Mouse (Mus musculus): ENCODE measurements at regions not wholly inside any gene's neighbourhood (a gene's known extent, or its start where the extent isn't known, plus 50 kb on each side); places are given as distances from the start of the nearest gene placed in this dataset.

- Histone ChIP-seq H3K9me3 (no peaks in the 10 kb centered on the region), H3K4me2 (replicated peaks) (no peak overlapping the region), H3K36me3 (no peaks in the 10 kb centered on the region), H3K27me3 (no peaks in the 10 kb centered on the region), H3K27ac (replicated peaks) (no peak overlapping the region), H3K4me3 (no peak overlapping the region), H3K9ac (replicated peaks) (no peak overlapping the region), H3K4me1 (no peaks in the 10 kb centered on the region)
- no peak for ATAC-seq (ENCODE audit: low FRiP score, low read depth)
- 81% methylated on average over 3 of the region's 3 CpGs for WGBS
These were observed 159.2 kb upstream of the Zfp706 start for GRCm38 (mm10) chr15:37166744-37167143.

DNA sequence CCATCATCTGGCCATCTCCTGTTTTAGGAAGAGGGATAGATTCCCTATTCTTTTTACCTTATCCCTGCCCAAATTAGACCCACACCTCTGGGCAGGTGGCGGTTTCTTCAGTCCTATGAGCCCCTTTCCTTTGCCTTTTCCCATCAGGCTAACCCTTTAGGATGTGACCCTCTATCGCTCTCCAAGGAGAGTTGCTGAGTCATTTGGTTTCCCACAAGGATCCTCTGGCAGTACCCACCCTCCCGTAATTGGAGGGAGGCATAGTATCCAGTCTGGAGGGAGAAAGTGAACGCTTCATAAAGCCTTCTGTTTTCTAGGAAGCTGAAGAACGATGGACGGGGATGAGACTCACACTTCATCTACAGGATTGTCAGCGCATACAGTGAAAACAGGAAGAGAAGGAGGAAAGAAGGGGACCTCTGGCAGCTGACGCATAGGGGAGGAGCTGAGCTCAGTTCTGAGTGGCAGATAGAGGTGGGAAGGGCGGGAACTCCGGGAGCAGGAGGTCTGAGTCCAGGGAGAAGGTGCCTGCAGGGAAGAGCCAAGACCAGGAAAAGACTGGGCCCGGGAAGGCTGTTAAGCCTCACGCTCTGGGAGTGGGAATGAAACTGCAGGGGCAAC, 158.4 kb upstream of the Zfp706 start:
- Histone ChIP-seq H3K9ac (replicated peaks) (no peak overlapping the region), H3K4me2 (replicated peaks) (no peak overlapping the region), H3K9me3 (no peaks in the 10 kb centered on the region), H3K27me3 (no peaks in the 10 kb centered on the region), H3K36me3 (no peaks in the 10 kb centered on the region), H3K4me1 (no peaks in the 10 kb centered on the region), H3K4me3 (no peak overlapping the region), H3K27ac (replicated peaks) (no peak overlapping the region)
- 36% methylated on average over 12 of the region's 12 CpGs for WGBS
- no peak for ATAC-seq (ENCODE audit: low FRiP score, low read depth)

- WGBS = 61% methylated on average over 2 of the region's 2 CpGs
- Histone ChIP-seq H3K27me3 (no peaks in the 10 kb centered on the region), H3K4me3 (no peak overlapping the region), H3K4me1 (no peaks in the 10 kb centered on the region), H3K27ac (replicated peaks) (no peak overlapping the region), H3K9me3 (no peaks in the 10 kb centered on the region), H3K36me3 (no peaks in the 10 kb centered on the region), H3K9ac (replicated peaks) (no peak overlapping the region), H3K4me2 (replicated peaks) (no peak overlapping the region)
- no peak for ATAC-seq (ENCODE audit: low FRiP score, low read depth)
These were observed 157.6 kb upstream of the Zfp706 start for GRCm38 (mm10) chr15:37165216-37165615.

DNA sequence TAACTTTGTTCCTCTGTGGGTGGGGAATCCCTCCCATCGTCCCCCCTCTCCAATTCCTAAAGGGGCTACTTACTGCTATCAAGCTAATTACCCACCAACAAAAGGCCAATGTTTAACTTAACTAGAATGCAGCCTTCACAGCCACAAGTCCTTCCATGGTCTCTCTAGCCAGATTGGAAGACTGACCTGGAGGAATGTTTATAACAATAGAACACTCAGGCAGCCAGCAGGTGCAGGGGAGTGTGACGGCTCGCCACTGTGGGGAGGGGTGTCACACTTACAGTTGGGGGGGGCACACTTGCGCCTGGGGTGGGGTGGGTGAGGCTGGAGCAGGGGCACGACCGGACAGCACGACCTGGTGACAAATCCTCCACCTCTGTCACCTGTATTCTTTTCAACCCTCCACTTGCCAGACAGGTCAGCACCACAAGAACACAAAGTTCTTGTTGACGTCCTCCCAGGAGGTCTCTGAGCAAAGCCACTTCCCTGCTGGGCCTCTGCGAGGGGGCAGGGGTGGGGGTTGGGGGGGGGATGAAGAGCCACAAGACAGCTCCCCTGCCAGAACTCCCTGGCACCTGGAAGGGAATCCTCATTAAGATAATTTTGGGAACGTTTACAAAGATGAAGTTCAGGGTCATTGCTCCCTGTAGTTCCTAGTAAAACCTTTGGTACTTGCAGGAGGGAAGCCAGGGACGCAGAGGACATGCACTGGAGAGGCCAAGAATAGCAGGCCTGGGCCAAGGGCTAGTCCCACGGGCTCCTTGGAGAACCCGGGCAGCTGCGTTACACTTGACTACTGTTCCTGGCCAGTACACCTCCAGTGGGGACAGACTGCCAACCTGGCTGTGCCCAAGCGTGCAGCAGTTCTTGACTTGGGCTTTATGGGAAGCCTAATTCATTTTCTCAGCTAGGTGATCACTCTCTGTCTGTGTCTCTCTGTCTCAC, 156.9 kb upstream of the Zfp706 start:
- 32% methylated on average over 15 of the region's 15 CpGs for WGBS
- H3K9me3 ChIP-seq = no peaks in the 10 kb centered on the region

GRCm38 (mm10) chr15:37159956-37160355, 152.4 kb upstream of the Zfp706 start:
- no peak overlapping the region for H3K27ac ChIP-seq (replicated peaks)
- H3K27me3 ChIP-seq = no peaks in the 10 kb centered on the region
- no peak overlapping the region for H3K4me3 ChIP-seq
- no peak overlapping the region for H3K4me2 ChIP-seq (replicated peaks)
- H3K4me1 ChIP-seq = 0 out of 2 replicates have a peak, but pooled peaks cover 4% of the 10 kb centered on the region
- H3K9me3 ChIP-seq = no peaks in the 10 kb centered on the region
- ATAC-seq (ENCODE audit: low FRiP score, low read depth) = no peak
- H3K9ac ChIP-seq (replicated peaks) = no peak overlapping the region
- WGBS = 72% methylated on average over 4 of the region's 4 CpGs
- no peaks in the 10 kb centered on the region for H3K36me3 ChIP-seq

More for the DNA sequence above, 156.9 kb upstream of the Zfp706 start:
- no peak for ATAC-seq (ENCODE audit: low FRiP score, low read depth)
- Histone ChIP-seq H3K4me1 (no peaks in the 10 kb centered on the region), H3K4me2 (replicated peaks) (no peak overlapping the region), H3K27me3 (no peaks in the 10 kb centered on the region), H3K27ac (replicated peaks) (no peak overlapping the region), H3K9ac (replicated peaks) (no peak overlapping the region), H3K36me3 (no peaks in the 10 kb centered on the region), H3K4me3 (no peak overlapping the region)

GRCm38 (mm10) chr15:37159349-37159748, 151.8 kb upstream of the Zfp706 start:
- H3K27me3 ChIP-seq = no peaks in the 10 kb centered on the region
- no peaks in the 10 kb centered on the region for H3K36me3 ChIP-seq
- WGBS = 9% methylated on average over 4 of the region's 4 CpGs
- no peak overlapping the region for H3K9ac ChIP-seq (replicated peaks)
- H3K9me3 ChIP-seq = no peaks in the 10 kb centered on the region
- no peak overlapping the region for H3K27ac ChIP-seq (replicated peaks)
- no peak overlapping the region for H3K4me2 ChIP-seq (replicated peaks)
- 0 out of 2 replicates have a peak, but pooled peaks have one; percentile 19 for ATAC-seq (ENCODE audit: low FRiP score, low read depth)
- no peak overlapping the region for H3K4me3 ChIP-seq
- 0 out of 2 replicates have a peak, but pooled peaks cover 4% of the 10 kb centered on the region for H3K4me1 ChIP-seq

DNA sequence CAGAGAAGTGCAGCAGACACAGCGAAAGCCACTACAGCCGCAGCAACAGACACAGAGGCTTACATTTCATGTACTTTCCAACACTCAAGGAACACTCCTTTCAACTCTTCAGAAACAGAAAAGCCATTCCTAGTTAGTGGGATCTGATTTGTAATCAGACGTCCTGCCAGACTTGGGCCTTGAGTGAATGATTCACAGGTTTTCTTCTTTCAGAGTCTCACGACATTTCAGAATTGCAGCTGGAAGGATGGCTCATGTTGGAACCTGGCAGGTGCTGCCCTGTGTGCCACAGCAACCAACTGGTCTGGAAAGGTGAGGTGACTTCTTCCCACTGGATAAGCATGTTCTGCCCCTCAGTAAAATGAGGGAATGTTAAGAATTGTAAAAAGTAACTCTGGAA, 149.8 kb upstream of the Zfp706 start:
- H3K4me2 ChIP-seq (replicated peaks) = no peak overlapping the region
- no peak for ATAC-seq (ENCODE audit: low FRiP score, low read depth)
- no peaks in the 10 kb centered on the region for H3K27me3 ChIP-seq
- H3K4me3 ChIP-seq = no peak overlapping the region
- 77% methylated on average over 4 of the region's 4 CpGs for WGBS
- 0 out of 2 replicates have a peak, but pooled peaks cover 4% of the 10 kb centered on the region for H3K4me1 ChIP-seq
- H3K36me3 ChIP-seq = no peaks in the 10 kb centered on the region
- no peak overlapping the region for H3K27ac ChIP-seq (replicated peaks)
- H3K9ac ChIP-seq (replicated peaks) = no peak overlapping the region
- no peaks in the 10 kb centered on the region for H3K9me3 ChIP-seq

GRCm38 (mm10) chr15:37154934-37155333, 147.4 kb upstream of the Zfp706 start:
- Histone ChIP-seq H3K27me3 (no peaks in the 10 kb centered on the region), H3K4me2 (replicated peaks) (no peak overlapping the region), H3K27ac (replicated peaks) (no peak overlapping the region), H3K9me3 (no peaks in the 10 kb centered on the region), H3K4me3 (no peak overlapping the region), H3K36me3 (no peaks in the 10 kb centered on the region), H3K9ac (replicated peaks) (no peak overlapping the region), H3K4me1 (0 out of 2 replicates have a peak, but pooled peaks cover 4% of the 10 kb centered on the region)
- WGBS = 92% methylated on average over 4 of the region's 4 CpGs
- ATAC-seq (ENCODE audit: low FRiP score, low read depth) = no peak

DNA sequence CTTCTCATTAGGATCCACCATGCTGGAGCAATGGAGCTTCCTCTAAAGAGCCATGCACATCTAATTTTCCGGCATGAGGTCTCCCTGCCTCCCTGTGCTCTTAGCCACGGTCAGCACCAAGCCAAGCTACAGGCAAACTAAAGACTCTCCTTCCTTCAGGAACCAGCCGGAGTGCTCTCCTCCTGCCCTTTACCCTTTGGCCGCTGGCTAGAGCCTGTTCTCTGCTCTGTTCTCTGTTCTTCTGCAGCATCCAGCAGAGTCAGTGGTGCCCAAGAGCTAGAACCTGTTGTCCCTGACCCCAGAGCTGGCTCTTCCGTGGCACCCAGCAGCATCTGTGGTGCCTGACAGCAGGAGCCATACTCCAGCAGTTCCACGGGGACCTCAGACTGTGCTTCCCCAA, 145.6 kb upstream of the Zfp706 start:
- Histone ChIP-seq H3K27ac (replicated peaks) (no peak overlapping the region), H3K4me2 (replicated peaks) (no peak overlapping the region), H3K4me1 (no peaks in the 10 kb centered on the region), H3K9me3 (no peaks in the 10 kb centered on the region), H3K36me3 (no peaks in the 10 kb centered on the region), H3K27me3 (no peaks in the 10 kb centered on the region), H3K9ac (replicated peaks) (no peak overlapping the region), H3K4me3 (no peak overlapping the region)
- ATAC-seq (ENCODE audit: low FRiP score, low read depth) = no peak
- 78% methylated on average over 6 of the region's 6 CpGs for WGBS

- Histone ChIP-seq H3K4me1 (peaks cover 16% of the 10 kb centered on the region), H3K36me3 (no peaks in the 10 kb centered on the region), H3K4me3 (peak overlapping the region; percentile 47), H3K27me3 (no peaks in the 10 kb centered on the region), H3K9ac (replicated peaks) (peak overlapping the region; percentile 70), H3K9me3 (no peaks in the 10 kb centered on the region), H3K27ac (replicated peaks) (peak overlapping the region; percentile 78), H3K4me2 (replicated peaks) (peak overlapping the region; percentile 65)
- ATAC-seq (ENCODE audit: low FRiP score, low read depth) = peak; percentile 76
- under 1% methylated on average over 35 of the region's 35 CpGs for WGBS
These were observed 128.1 kb upstream of the Zfp706 start for GRCm38 (mm10) chr15:37135590-37136164.

DNA sequence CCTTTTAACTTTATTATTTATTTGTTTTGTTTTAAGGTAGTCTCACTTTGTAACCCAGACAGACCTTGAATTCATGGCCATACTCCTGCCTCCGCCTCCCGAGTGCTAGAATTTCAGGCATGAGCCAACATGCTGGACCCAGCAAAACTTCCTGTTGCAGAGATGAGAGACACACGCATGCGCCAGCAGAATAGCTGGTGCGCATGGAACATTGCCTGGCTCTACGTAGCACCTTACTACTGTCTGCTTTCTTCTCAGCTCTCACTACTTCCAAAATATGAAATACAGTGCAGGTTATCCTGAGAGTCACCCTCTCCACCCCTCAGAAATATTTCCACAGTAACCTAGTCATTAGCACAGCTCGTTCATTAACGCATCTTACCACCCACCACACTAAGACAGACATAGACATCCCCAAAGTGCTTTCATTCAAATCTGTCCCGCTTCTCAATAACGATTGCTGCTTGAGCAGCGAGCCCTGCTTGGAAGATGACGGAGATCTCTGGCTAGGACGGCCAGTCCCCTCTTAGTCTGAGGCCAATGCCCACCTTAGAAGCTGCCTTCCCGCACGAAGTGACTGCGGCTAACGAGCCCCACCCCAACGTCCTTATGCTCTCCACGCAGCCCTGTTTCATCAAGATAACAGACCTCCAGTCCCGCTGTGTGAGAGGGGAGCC, 127.5 kb upstream of the Zfp706 start:
- 27% methylated on average over 20 of the region's 20 CpGs for WGBS
- H3K27me3 ChIP-seq = no peaks in the 10 kb centered on the region
- ATAC-seq (ENCODE audit: low FRiP score, low read depth) = peak; percentile 59
- H3K27ac ChIP-seq (replicated peaks) = peak overlapping the region; percentile 78
- H3K36me3 ChIP-seq = no peaks in the 10 kb centered on the region
- H3K9ac ChIP-seq (replicated peaks) = peak overlapping the region; percentile 70
- no peaks in the 10 kb centered on the region for H3K9me3 ChIP-seq
- peak overlapping the region; percentile 65 for H3K4me2 ChIP-seq (replicated peaks)
- H3K4me3 ChIP-seq = peak overlapping the region; percentile 47
- peaks cover 16% of the 10 kb centered on the region for H3K4me1 ChIP-seq

Data from midbrain, embryonic 12.5 days (tissue).